Mouse (Mus musculus) liver, adult 2 months (tissue): ENCODE data around the gene Stkld1.
A peak's percentile ranks its signal among the peaks of the same experiment; 100 is the strongest.

Experiments
- CTCF ChIP-seq: fragments of 200-500 bp; IDR thresholded peaks from 2 replicates; pipeline ENCODE4 v1.5.1; 2011; ENCODE audit warnings: low read depth, low read length, control low read depth
- POLR2A ChIP-seq: fragments of 200-500 bp; IDR thresholded peaks from 2 replicates; pipeline ENCODE4 v1.6.1; 2011; ENCODE audit warnings: low read length, control low read depth; ENCODE audit not compliant: insufficient read depth; ENCODE audit errors: extremely low read depth

DNA sequence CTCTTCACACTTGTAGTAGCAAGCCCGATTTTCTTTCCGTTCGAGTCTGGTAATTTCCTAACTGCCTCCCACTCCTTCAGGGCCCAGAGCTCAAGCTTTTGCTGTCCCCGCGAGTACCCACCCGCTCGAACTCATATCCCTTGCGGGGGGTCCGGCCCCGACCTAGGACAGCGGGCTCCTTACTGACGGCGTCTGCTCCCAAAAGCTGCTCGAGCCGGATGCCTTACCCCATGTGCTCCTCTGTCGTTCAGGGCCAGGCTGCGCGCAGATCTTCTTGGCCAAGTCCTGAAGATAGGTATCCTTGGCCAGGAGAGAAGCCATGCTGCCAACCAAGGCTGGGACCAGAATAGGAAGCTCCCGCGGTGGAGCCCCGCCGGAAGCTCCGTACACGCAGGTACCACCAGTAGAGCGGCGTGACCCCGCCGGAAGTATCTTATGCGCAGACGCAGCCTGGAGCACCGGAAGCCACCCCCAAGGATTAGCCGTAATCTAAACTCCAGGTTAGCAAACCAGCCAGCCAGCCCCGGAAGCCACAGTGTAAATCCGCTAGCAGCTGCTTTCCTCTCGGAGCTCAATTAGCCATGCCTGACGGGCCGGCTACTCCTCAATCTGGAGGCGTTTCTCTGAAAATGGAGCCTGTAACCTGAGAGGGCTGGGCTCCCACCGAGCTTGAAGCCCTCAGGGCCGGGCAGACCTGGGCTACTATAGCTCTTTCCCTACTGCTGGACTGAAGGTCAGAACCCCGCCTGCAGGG, 31.2 kb upstream of the Stkld1 start, which contains the start of gene Surf6:
- TF ChIP-seq CTCF (no peak), POLR2A (0 out of 2 replicates have a peak, but pooled peaks have one; percentile 31)
